Mouse (Mus musculus) liver, embryonic 14.5 days (tissue): ENCODE data around the gene Cnfn.

ENCODE experiments used
- CTCF ChIP-seq: IDR thresholded peaks from 2 replicates; pipeline ENCODE4 v1.5.1; 2016; ENCODE audit warnings: antibody characterized with exemption, low read depth, control low read depth
- EP300 ChIP-seq: IDR thresholded peaks from 2 replicates; pipeline ENCODE4 v1.6.1; 2016; ENCODE audit warnings: antibody characterized with exemption, low read depth

GRCm38 (mm10) chr7:25376556-25376955 lies 7.0 kb upstream of the Cnfn start:
- TF ChIP-seq EP300 (no peak), CTCF (no peak)
